Mouse (Mus musculus): ENCODE measurements around the gene Gm10057.
"Not testable (repeated sequence)": the region's sequence is repeated elsewhere in the genome, so short reads cannot be mapped to it uniquely, and the experiment has no call there.

Gene Gm10057

DNA sequence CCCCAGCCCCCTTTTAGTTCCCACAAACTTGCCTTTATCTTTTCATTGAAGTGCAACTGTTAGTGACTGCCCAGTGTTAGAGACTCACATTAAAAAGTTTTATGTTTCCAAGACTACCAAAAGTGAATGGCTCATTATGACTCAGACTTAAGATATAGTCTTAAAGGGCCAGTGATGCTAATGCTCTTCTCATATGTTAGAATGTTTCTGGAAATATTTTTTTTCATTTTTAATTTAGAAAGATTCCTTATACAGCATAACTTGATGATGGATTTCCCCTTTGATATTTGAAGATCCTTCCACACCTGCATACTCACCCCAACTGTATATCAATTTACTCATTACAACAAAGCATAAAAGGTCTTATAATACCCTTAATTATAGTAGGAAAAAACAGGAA lies at the start of gene Gm10057:
Gene Gm10057, minus strand, starts transcription at position 101 of the 400 bp plus-strand sequence.
- DNase-seq (ENCODE audit: low read depth, low spot score), result not testable (repeated sequence)

DNA sequence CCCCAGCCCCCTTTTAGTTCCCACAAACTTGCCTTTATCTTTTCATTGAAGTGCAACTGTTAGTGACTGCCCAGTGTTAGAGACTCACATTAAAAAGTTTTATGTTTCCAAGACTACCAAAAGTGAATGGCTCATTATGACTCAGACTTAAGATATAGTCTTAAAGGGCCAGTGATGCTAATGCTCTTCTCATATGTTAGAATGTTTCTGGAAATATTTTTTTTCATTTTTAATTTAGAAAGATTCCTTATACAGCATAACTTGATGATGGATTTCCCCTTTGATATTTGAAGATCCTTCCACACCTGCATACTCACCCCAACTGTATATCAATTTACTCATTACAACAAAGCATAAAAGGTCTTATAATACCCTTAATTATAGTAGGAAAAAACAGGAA lies 21.1 kb downstream of the Gm10057 start, which contains the start of gene 4921511M17Rik:
Gene 4921511M17Rik, minus strand, starts transcription at position 101 of the 400 bp plus-strand sequence.
- not testable (repeated sequence) for DNase-seq (ENCODE audit: low read depth, low spot score)

DNA sequence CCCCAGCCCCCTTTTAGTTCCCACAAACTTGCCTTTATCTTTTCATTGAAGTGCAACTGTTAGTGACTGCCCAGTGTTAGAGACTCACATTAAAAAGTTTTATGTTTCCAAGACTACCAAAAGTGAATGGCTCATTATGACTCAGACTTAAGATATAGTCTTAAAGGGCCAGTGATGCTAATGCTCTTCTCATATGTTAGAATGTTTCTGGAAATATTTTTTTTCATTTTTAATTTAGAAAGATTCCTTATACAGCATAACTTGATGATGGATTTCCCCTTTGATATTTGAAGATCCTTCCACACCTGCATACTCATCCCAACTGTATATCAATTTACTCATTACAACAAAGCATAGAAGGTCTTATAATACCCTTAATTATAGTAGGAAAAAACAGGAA lies 42.3 kb downstream of the Gm10057 start, which contains the start of gene Samt1:
Gene Samt1, minus strand, starts transcription at position 101 of the 400 bp plus-strand sequence.
- DNase-seq (ENCODE audit: low read depth, low spot score), result not testable (repeated sequence)

Data from forelimb bud, embryonic 11.5 days (tissue).